Mouse (Mus musculus) limb, embryonic 10.5 days (tissue): ENCODE data around the gene Gm973. TPM values are rescaled to one million over a fixed set of nuclear protein-coding genes. Genes with fewer than 3 reads are reported as not detected.

ENCODE experiments used
- DNase-seq: peaks from one replicate; pipeline ENCODE4 v3.0.0-alpha.2; 2017; ENCODE audit warnings: low spot score
- H3K27ac ChIP-seq: fragments of 300-500 bp; sonication (generic); 2 replicates; pipeline ENCODE4 v1.5.1; 2016; ENCODE audit warnings: mild to moderate bottlenecking
- H3K27me3 ChIP-seq: fragments of 300-500 bp; sonication (generic); 2 replicates; pipeline ENCODE4 v1.6.1; 2016; ENCODE audit warnings: low read depth, mild to moderate bottlenecking; ENCODE audit not compliant: poor library complexity, severe bottlenecking
- H3K36me3 ChIP-seq: fragments of 300-500 bp; sonication (generic); 2 replicates; pipeline ENCODE4 v1.6.1; 2016; ENCODE audit warnings: mild to moderate bottlenecking, moderate library complexity
- H3K4me1 ChIP-seq: fragments of 300-500 bp; sonication (generic); 2 replicates; pipeline ENCODE4 v1.6.1; 2016
- H3K4me3 ChIP-seq: fragments of 300-500 bp; sonication (generic); 2 replicates; pipeline ENCODE4 v1.5.1; 2016; ENCODE audit warnings: mild to moderate bottlenecking, moderate library complexity
- H3K9me3 ChIP-seq: fragments of 300-500 bp; sonication (generic); replicated peaks from 2 replicates; pipeline ENCODE4 v1.6.1; 2016; ENCODE audit warnings: mild to moderate bottlenecking
- WGBS: fragments of 180-500 bp; shearing (Covaris S2); methylation state at CpG from one replicate; pipeline ENCODE4 v1.1.7; 2016; 5-methylcytosine and 5-hydroxymethylcytosine counted together
- polyA plus RNA-seq: library from polyadenylated mRNA; unstranded; fragments of >200 nt; fragmentation: Nextera tagmentation; extraction: Ambion mirVana; gene quantifications from 2 replicates; pipeline ENCODE4 v1.2.1, GENCODE M21; 2016

The Gm973 gene
- polyA plus RNA-seq, 1 experiment from 2014 or later, result 0.18 TPM

DNA sequence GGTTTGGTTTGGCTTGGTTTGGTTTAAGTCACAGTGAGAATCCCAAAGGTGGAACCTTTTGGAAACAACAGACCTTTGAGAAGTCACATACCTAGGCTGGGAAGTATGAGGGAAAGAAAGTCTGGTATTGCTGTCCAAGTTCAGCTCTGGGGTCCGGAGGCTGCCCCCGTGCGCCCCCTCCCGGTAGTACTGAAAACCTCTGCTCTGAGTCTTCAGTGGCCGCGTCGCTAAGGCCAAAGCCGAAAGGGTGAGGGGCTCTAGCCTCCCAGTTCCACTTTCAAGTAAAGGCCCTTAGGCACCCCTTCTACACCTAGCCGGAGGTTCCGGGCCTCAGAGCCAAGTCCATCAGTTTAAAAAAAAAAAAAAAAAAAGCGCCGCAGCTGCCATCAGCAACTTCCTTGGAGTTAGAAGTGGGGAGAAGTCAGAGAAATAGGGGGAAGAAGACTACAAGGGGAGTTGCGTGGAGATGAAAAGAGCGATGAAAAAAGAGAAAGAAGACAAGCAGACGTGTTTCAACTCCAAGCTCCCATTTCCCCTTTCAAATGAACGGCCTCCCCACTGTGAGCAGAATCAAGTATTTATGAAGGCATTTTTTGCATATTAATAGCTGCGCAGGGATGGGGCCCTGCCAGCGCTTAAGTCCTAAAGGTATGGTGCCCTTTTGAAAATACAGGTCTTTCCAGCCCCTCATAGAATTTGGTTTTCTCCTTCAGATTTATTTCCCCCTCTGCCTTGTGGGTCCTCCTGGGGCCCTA lies 68.8 kb downstream of the Gm973 start:
- peak; percentile 86 for DNase-seq
- Histone ChIP-seq H3K4me3 (no peak overlapping the region), H3K27ac (peak overlapping the region; percentile 64), H3K4me1 (peaks cover 47% of the 10 kb centered on the region), H3K9me3 (no peaks in the 10 kb centered on the region), H3K27me3 (no peaks in the 10 kb centered on the region; the same call in 1 of the 2 replicates), H3K36me3 (no peaks in the 10 kb centered on the region)
- WGBS, result 11% methylated on average over 18 of the region's 18 CpGs

DNA sequence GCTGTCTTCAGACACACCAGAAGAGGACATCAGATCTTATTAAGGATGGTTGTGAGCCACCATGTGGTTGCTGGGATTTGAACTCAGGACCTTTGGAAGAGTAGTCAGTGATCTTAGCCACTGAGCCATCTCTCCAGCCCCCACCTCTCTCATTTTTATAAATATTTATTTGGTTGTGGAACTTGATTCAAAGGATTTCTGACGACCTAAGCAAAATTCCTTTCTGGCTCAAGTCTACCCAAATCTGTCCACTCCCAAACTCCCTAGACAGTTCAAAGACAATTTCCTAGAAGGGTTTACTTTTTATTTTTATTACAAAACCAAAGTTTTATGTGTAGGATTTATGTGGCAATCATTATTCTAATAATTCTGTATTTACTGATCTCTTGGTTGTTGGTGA lies 73.2 kb downstream of the Gm973 start:
- Histone ChIP-seq H3K36me3 (no peaks in the 10 kb centered on the region), H3K4me3 (no peak overlapping the region), H3K27ac (no peak overlapping the region), H3K4me1 (peaks cover 47% of the 10 kb centered on the region), H3K9me3 (no peaks in the 10 kb centered on the region), H3K27me3 (peaks cover 33% of the 10 kb centered on the region)
- DNase-seq, result no peak
- 87% methylated on average over 1 of the region's 1 CpGs for WGBS

DNA sequence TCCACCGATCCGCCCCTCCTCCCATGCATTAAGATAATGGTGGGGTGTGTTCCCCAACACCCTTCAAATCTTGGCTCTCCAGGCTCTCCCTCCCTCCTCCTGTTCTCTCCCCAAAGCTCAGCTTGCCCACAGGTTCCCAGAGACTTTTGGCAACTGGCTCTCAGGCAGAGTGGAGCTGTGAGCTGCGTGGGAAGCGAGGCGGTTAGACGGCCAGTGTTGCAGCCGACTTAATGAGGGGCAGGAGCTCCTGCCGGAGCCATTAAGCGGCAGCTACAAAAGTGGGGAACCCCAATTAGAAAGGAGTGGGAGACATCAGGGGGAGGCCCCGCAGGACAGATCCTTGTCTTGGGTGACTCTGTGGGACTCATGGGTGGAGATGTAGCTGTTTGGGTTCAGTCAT lies 76.3 kb downstream of the Gm973 start:
- DNase-seq, result no peak
- Histone ChIP-seq H3K4me1 (peaks cover 41% of the 10 kb centered on the region), H3K36me3 (no peaks in the 10 kb centered on the region), H3K27ac (peak overlapping the region; percentile 71), H3K4me3 (peak overlapping the region; percentile 30), H3K27me3 (peaks cover 34% of the 10 kb centered on the region), H3K9me3 (no peaks in the 10 kb centered on the region)
- 12% methylated on average over 10 of the region's 10 CpGs for WGBS

DNA sequence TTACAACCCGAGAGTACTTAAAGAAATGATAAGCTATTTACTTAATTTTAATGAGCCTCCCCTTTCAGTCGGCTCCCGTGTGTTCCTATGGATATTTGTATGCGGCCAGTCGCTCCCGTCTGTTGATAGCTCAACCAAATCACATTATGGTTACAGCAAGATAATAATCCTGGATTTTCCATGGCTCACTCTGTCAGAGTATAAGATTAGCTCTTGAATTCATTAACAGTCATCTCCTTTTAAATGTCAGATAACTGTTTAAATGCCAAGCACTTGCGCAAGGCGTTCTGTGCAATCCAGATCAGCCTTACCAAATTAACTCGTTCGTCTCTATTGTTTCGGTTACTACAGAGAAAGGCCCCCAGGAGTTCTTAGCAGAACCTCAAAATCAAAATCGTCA lies 76.8 kb downstream of the Gm973 start:
- DNase-seq, result no peak
- Histone ChIP-seq H3K4me3 (peak overlapping the region; percentile 30), H3K9me3 (no peaks in the 10 kb centered on the region), H3K36me3 (no peaks in the 10 kb centered on the region), H3K4me1 (peaks cover 41% of the 10 kb centered on the region), H3K27ac (no peak overlapping the region), H3K27me3 (peaks cover 34% of the 10 kb centered on the region)
- 44% methylated on average over 12 of the region's 12 CpGs for WGBS

DNA sequence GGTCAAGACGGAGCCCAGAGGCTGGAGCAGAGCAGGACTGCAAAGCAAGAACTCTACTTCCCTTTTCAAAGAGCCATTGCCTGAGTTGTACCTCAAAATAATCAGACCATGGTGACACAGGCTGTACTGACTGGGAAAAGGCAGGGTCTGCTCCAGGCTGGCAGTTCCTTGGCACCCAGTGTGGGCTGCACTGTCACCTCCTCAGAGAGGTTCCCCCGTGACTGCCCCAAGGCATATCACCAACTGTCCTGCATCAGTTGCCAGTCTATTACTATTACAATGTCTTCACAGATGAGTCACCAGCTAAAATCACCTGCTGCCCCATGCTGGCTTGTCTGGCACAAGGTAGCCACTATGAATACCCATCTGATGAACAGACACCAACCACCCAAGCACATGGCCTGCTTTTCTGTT lies 77.6 kb downstream of the Gm973 start:
- H3K27me3 ChIP-seq, result peaks cover 34% of the 10 kb centered on the region
- no peak overlapping the region for H3K27ac ChIP-seq
- WGBS, result 75% methylated on average over 2 of the region's 2 CpGs

DNA sequence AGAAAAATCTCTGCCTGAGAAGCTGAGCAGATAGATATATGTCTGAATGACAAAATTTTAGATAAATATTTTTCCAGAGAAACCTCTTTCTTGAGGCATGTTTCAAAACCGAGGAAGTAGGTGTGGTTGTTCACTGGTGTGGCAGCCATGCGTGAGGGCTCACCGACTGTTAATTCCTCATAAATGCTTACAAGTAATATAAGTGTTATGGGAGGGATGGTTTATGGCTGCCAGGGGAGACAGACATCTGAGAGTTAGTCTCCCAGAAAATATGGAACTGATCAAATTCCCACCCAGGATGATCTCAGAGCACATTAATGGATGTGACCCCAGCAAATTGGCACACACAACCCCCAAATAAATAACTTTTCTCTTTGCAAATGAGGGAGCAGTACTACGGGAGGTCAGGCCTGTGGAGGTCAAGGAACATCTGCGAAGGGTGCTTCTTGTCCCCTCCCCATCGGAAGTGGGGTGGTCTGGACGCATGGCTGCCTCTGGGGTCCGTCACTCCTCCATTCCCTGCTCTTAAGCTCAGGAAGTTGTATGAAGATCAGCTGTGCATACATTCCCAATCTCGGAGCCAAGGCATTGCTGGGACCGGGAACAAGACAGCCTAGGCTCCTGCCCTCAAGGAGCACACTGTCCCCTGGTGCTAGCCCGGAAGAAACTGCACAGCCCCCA lies 78.7 kb downstream of the Gm973 start:
- no peak overlapping the region for H3K4me3 ChIP-seq
- WGBS, result 61% methylated on average over 11 of the region's 11 CpGs
- no peaks in the 10 kb centered on the region for H3K9me3 ChIP-seq
- H3K36me3 ChIP-seq, result no peaks in the 10 kb centered on the region
- H3K27ac ChIP-seq, result no peak overlapping the region
- DNase-seq, result no peak
- peaks cover 41% of the 10 kb centered on the region for H3K4me1 ChIP-seq
- H3K27me3 ChIP-seq, result peaks cover 34% of the 10 kb centered on the region

More for the DNA sequence above, 77.6 kb downstream of the Gm973 start:
- no peaks in the 10 kb centered on the region for H3K9me3 ChIP-seq
- DNase-seq, result no peak
- H3K4me3 ChIP-seq, result no peak overlapping the region
- H3K4me1 ChIP-seq, result peaks cover 41% of the 10 kb centered on the region
- no peaks in the 10 kb centered on the region for H3K36me3 ChIP-seq

DNA sequence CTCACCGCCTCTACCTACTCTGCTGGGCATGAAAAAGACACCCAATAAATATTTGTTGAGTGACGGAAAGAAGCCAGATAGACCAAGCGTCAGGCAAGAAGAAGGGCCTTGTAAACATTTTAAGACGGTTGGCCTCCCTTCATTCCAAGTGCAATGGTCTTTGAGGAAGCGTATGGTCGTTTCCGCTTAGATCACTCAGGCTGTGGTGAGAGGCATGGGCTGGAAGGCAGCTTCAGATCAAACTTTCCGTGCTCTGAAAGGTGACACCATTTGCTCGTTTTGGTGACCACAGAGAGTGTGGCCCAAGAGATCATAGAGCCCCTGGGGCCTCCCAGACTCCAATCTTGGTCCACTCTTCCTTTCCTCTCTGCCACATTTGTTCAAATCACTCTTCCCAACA lies 79.5 kb downstream of the Gm973 start:
- Histone ChIP-seq H3K27me3 (peaks cover 34% of the 10 kb centered on the region), H3K36me3 (no peaks in the 10 kb centered on the region), H3K27ac (no peak overlapping the region), H3K4me1 (peaks cover 35% of the 10 kb centered on the region), H3K4me3 (no peak overlapping the region), H3K9me3 (no peaks in the 10 kb centered on the region)
- DNase-seq, result no peak
- WGBS, result 51% methylated on average over 9 of the region's 9 CpGs

DNA sequence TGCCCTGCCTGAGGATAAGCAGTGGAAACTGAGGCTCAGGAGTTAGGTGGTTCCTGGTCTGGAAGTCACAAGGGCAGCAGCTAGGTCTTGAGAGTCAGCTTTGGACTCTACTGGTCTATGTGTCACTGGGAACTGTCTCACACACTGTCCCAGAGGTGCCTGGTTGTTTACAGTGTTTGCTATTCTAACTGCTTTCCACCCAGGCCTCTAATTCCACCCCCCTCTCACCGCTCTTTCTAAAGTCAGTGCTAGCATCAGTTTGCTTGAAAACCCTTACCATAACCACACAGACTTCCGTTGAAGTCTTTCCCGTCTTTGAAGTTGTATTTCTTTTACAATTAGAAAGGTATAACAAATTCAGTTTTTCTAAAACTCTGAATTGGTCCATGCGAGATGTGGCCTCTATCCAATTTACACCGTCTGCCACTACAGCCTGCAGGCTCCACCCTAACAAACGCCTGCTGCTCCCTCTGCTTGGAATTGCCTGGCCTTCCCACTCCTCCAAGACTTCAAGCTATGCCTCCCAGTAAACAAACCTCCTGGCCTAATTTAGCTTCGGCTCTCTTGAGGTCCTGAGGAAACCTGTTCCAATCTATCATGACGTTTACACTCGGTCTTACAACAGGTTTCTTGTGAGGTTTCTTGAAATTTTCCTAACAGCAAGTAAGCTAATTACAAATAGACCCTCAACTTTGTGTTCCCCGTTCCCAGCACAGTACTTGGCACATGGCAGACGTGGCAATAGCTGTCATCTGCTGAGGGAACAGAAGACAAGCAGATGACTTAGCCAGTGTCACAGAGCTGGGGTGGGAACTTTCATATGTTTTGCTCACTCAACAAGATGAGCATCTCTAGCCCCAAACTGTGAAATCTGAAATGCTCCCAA lies 86.7 kb downstream of the Gm973 start:
- Histone ChIP-seq H3K27me3 (0 out of 2 replicates have a peak, but pooled peaks cover 3% of the 10 kb centered on the region), H3K27ac (no peak overlapping the region), H3K4me3 (no peak overlapping the region), H3K4me1 (peaks cover 16% of the 10 kb centered on the region), H3K9me3 (no peaks in the 10 kb centered on the region), H3K36me3 (no peaks in the 10 kb centered on the region)
- DNase-seq, result no peak
- 31% methylated on average over 11 of the region's 11 CpGs for WGBS

DNA sequence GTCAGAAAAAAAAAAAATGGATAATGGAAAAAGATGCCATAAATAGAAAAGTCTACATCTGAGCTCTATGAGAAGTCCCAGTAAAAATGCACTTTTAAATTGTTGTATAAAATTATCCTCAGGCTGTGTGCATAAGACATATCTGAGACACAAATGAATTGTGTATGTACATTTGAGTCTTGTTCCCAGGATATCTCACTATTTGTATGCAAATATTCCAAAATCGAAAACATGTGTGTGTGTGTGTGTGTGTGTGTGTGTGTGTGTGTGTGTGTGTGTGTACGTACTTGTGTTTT lies 87.3 kb downstream of the Gm973 start:
- no peak for DNase-seq
- Histone ChIP-seq H3K27me3 (0 out of 2 replicates have a peak, but pooled peaks cover 3% of the 10 kb centered on the region), H3K36me3 (no peaks in the 10 kb centered on the region), H3K4me1 (peaks cover 16% of the 10 kb centered on the region), H3K9me3 (no peaks in the 10 kb centered on the region), H3K4me3 (no peak overlapping the region), H3K27ac (no peak overlapping the region)
- WGBS, result 91% methylated on average over 2 of the region's 2 CpGs

DNA sequence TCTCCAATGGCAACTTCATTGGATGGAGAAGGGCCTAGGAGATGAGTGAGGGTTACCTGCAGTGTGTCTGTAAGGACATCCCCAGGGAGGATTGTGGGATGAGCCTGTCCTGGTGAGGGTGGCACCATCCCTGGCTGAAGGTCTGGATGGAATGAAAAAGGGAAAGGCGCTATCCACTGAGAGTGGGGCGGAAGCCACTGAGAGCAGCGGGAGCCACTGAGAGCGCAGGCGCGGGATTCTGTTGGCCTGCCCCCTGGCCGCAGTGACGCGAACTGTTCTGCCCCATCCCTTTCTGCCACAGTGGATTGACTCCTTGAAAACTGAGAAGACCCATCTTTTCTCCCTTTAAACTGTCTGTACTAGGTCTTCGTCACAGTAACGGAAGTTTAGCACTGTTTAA lies 87.8 kb downstream of the Gm973 start:
- no peaks in the 10 kb centered on the region for H3K9me3 ChIP-seq
- WGBS, result 23% methylated on average over 11 of the region's 11 CpGs
- H3K4me1 ChIP-seq, result peaks cover 16% of the 10 kb centered on the region
- H3K36me3 ChIP-seq, result no peaks in the 10 kb centered on the region
- 0 out of 2 replicates have a peak overlapping the region, but pooled peaks have one; percentile 6 for H3K4me3 ChIP-seq
- H3K27ac ChIP-seq, result peak overlapping the region; percentile 50; the same call in 1 of the 2 replicates
- 0 out of 2 replicates have a peak, but pooled peaks cover 3% of the 10 kb centered on the region for H3K27me3 ChIP-seq
- DNase-seq, result peak; percentile 68

DNA sequence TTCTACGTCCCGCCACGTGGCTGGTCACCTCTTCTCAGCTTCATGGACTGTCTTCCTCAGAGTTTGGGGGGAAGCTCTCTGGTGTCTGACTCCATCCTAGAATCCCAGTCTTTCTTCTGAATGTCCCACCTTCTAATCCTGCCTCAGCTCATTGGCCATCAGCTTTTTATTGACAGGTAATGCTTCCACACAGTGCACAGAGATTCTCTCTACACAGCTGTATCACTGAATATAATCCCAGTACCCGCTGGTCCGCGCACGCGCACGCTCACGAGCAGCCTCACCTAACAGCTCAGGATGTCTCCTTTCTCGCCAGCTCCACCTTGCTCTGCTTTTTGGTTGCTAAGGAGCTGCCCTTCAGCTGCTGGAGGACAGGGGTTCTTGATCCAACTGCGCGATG lies 90.4 kb downstream of the Gm973 start:
- no peak for DNase-seq
- no peaks in the 10 kb centered on the region for H3K36me3 ChIP-seq
- no peak overlapping the region for H3K27ac ChIP-seq
- 92% methylated on average over 13 of the region's 13 CpGs for WGBS
- H3K4me3 ChIP-seq, result no peak overlapping the region
- H3K27me3 ChIP-seq, result 0 out of 2 replicates have a peak, but pooled peaks cover 3% of the 10 kb centered on the region
- no peaks in the 10 kb centered on the region for H3K9me3 ChIP-seq
- peaks cover 21% of the 10 kb centered on the region for H3K4me1 ChIP-seq

DNA sequence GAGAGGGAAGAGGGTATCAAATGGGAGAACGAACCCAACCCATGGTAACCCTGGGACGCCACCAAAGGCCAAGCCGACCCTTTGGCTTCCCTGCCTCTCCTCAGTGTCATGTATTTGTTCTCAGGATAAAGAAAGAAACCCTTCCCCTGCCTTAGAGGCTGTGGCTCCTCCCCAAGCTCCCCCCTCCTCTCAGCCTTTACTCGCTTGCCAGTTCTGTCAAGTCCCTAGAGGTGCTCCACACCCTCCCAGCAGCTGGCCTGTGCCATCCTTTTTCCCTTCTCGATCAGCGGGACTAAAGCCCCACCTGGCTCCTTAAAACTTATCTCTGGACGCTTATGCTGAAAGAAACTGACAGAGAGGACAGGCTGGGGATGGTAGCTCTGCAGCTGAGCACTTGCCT lies 91.0 kb downstream of the Gm973 start:
- Histone ChIP-seq H3K27me3 (0 out of 2 replicates have a peak, but pooled peaks cover 3% of the 10 kb centered on the region), H3K9me3 (no peaks in the 10 kb centered on the region), H3K4me1 (peaks cover 21% of the 10 kb centered on the region), H3K27ac (no peak overlapping the region), H3K4me3 (no peak overlapping the region), H3K36me3 (no peaks in the 10 kb centered on the region)
- no peak for DNase-seq
- 67% methylated on average over 7 of the region's 7 CpGs for WGBS
